Mouse (Mus musculus) olfactory bulb, adult 2 months (tissue): Measurements from ENCODE around the gene Hsp90aa1.

Source experiments
- CTCF ChIP-seq: fragments of 200-500 bp; IDR thresholded peaks from 2 replicates; pipeline ENCODE4 v1.5.1; 2012; ENCODE audit warnings: low read depth, mild to moderate bottlenecking, low read length, moderate library complexity; ENCODE audit not compliant: insufficient read depth
- POLR2A ChIP-seq: fragments of 200-500 bp; IDR thresholded peaks from 2 replicates; pipeline ENCODE4 v1.6.1; 2012; ENCODE audit warnings: mild to moderate bottlenecking, low read depth, low read length, moderate library complexity; ENCODE audit not compliant: insufficient read depth

DNA sequence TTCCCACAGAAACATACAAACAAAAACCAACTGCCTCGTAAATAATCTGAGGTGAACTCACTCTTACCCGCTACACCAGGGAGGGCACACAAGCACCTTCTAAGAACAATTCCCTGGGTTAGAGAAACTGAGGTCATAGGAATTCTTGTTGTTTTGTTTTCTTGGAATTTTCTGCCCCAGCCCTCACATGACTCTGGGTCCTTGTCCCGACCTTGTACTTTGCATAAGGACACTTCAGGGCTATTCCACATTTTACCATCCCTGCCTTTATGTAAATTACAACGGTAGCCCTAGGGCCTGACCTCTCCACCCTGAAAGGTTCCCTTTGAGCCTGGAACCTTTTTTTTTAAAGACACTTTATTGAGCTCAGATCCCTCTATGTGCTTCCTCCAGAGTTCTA is at the start of gene Hsp90aa1:
- TF ChIP-seq CTCF (no peak), POLR2A (no peak)
